Mouse (Mus musculus) CD4-positive, CD25-positive, alpha-beta regulatory T cell (primary cell): Measurements from ENCODE around the gene Slc6a12. TPM values are rescaled to one million over a fixed set of nuclear protein-coding genes. Genes with fewer than 3 reads are reported as not detected.

Experiments
- polyA plus RNA-seq: library from polyadenylated mRNA; unstranded; fragments of 100-300 nt; shearing (Covaris generic); gene quantifications from one replicate; pipeline ENCODE4 v1.2.1, GENCODE M21; 2017

The Slc6a12 gene
- polyA plus RNA-seq = not detected

DNA sequence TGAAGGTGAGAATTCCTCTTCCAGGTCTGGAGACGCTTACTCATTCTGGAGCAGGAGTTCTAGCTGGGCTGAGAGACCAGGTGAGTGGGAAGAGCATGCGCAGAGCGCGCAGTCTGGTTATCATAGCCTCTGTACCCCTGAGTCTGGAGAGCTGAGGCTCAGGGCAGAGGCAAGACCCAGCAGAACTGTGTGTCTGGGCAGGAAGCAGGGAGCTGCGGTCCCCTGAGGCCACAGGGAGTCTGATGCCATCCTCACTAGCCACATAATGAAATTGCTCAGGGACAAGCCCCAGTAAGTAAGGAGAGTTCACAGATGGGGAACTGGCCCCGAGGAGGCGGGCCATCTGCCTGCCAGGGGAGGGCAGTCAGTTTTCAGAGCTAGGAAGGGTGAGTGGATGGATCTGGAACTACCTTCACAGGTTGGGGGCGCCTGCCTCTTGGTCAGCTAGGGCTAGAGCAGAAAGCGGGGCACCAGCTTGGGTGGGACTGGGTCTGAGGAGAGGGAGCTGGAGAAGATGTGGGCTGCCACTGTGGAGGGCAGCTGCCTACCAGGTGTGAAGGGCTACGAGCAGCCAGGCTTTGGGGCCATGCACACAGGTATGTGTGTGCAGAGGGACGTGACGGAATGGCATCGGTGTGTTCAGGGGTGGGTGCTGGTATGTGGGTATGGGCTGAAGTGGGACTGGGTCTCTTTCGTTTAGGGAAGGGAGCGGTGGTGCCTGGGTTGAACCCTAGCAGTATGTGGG, at the start of gene Slc6a12:
Slc6a12 (plus strand) TSS at position 51 of the 745 bp plus-strand sequence.

DNA sequence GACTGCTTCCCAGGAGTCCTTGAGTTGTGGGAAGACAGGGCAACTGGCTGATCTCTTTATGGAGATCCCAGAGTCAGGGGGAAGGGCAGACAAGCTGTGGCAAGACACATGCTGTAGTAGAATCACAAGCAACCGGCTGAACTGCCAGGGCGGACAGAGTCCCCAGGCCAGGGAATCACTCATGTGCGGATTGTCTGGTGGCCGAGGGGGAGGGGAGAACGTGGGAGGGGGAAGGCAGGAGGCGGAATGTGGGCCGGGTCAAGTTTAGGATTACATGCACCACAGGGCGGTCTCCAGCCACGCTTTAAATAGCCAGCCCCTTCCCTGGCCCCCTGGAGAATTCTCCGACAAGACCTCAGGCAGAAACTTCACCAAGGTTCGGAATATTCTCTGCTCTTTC, 42.9 kb upstream of the Slc6a12 start, which contains the start of gene Slc6a13:
Slc6a13 (plus strand) TSS at position 274 of the 400 bp plus-strand sequence.

Other genes with a start within 250 kb of the Slc6a12 start
- gene Mical3, start 212.1 kb upstream of the Slc6a12 start, polyA plus RNA-seq = 12.9 TPM
- gene Pex26, start 159.4 kb upstream of the Slc6a12 start, polyA plus RNA-seq = 10.4 TPM
- 0.20 TPM for gene Tuba8, start 132.4 kb upstream of the Slc6a12 start, polyA plus RNA-seq
- 78.0 TPM for gene Usp18, start 97.2 kb upstream of the Slc6a12 start, polyA plus RNA-seq
- gene Slc6a13, start 42.8 kb upstream of the Slc6a12 start, polyA plus RNA-seq = 0.13 TPM
- not detected for gene Iqsec3, start 130.6 kb downstream of the Slc6a12 start, polyA plus RNA-seq